Mouse (Mus musculus) fat pad, adult 2 months (tissue): Measurements from ENCODE around the gene Adipoq.

Source experiments
- DNase-seq: peaks from one replicate; pipeline ENCODE4 v3.0.0-alpha.2; 2011; ENCODE audit warnings: low read depth, low spot score; ENCODE audit errors: extremely low read depth

The Adipoq gene

DNA sequence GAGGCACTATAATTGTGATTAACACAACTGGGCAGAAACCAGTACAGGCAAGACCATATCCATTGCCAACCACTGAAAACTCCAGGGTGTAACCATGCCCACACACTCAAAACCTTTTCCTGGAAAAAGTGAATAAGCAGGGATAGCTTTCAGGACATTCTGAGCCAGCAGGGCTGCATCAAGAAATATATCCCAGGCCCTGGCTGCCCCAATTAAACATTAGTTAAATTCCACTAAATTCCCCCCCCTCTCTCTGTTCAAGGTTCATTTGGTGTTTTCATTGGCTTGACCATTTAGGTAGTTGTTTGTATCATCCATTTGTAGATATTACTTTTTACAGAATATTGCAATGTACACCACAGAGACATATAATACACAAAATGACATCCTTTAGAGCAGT, 50.0 kb downstream of the Adipoq start:
- DNase-seq = no peak

DNA sequence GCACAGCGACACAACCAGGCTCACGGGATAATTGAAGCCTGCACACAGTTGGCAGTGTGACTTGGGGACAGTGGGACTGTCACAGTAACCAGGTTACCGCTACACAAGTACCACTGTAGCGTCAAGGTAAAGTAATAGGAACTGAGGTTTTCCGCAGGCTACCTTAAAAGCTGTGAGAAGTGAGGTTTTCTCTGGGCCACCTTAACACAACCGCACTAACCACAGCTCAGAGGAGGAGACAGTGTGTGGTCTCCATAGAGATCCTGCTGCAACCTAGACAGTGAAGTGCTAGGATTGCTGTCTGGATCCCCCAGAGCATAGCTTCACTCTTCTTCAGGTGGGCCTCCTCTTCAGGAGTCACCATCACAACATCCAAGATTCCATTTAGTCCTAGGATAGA, 50.5 kb downstream of the Adipoq start:
- no peak for DNase-seq

DNA sequence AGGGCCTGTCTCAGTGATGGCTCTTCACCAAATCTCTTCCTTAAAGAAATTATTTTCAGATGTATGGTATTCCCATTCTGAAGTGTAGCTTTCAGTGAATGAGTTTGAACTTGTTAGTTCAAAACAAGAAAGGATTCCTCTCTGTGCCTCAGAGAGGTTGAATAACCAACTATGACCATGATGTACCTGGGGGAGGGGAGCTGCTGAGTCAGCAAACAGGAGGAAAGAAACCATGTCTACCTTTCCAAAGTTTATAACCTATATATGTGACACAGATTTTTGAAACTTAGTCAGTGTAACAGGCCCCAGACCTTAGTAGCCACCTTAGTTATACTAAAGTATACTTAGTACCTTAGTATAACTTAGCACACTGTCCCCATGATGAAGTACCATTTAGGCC, 55.2 kb downstream of the Adipoq start:
- DNase-seq = no peak
